Mouse (Mus musculus): ENCODE results near the gene Ibtk.
A peak's percentile ranks its signal among the peaks of the same experiment; 100 is the strongest.
"Not testable (repeated sequence)": the region's sequence is repeated elsewhere in the genome, so short reads cannot be mapped to it uniquely, and the experiment has no call there.

The Ibtk gene

GRCm38 (mm10) chr9:85749142-85749921 is at the start of gene Ibtk:
TSS of gene Ibtk (minus strand) at chr9:85749334.
- peak; percentile 99 for DNase-seq

- DNase-seq: not testable (repeated sequence)
Measured at GRCm38 (mm10) chr9:85791521-85791920, 42.4 kb upstream of the Ibtk start.

DNA sequence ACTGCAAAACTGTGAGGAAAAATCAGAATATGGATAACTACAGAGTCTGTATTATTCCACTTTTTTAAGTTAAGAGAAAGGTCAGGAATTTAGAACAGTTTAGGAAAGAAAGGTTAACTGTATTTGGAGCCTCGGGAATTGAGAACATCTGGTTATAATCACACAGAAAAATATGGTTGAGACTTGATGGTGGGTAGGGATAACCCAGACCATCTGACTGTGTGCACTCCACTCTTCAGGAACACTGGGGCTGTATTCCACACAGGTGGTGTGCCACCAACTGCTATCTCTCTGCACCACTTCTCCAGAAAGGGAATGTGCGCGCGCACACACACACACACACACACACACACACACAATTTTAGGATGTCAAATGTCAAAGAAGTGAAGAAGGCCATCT is 31.1 kb upstream of the Ibtk start:
- DNase-seq: no peak

GRCm38 (mm10) chr9:85779458-85779857 is 30.3 kb upstream of the Ibtk start:
- DNase-seq: peak; percentile 77

- no peak for DNase-seq
Measured at GRCm38 (mm10) chr9:85777544-85777943, 28.4 kb upstream of the Ibtk start.

- no peak for DNase-seq
Measured at GRCm38 (mm10) chr9:85772280-85772679, 23.1 kb upstream of the Ibtk start.

GRCm38 (mm10) chr9:85771454-85771853 is 22.3 kb upstream of the Ibtk start:
- DNase-seq: no peak

GRCm38 (mm10) chr9:85770369-85770768 is 21.2 kb upstream of the Ibtk start:
- DNase-seq: no peak

DNA sequence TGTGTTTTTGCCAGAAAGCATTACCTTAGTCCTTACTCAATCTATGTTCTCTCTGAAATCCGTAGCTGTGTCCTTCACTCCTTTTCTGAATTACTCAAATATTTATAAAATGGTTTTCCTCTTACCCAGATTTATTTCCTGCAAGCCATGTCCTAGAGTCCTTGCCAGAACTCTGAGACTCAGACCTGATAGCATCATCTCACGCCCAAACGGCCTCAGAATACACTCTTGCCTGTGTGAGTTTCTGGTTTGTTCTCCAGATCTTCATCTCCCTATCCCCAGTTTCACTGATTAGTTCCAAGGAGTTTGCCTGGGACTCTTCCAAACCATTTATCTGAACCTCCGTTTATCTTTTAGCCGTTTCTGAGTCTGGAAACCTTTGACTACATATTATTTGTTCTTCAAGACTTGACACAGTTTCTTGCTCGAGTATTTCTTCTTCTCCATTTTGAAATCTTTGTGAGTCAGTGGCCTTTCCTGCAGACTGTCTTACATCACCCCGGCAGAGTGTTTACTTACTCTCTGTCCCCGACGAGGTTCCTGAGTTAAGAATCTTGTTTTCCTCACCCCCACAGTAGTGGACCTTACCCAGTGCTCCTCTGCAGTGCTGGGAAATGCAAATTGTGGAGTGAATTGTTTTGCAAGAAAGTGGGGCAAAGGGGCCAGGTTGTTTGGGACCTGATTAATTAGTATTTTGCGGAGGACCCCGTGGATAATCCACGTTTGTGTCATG is 20.1 kb upstream of the Ibtk start:
- DNase-seq: no peak

GRCm38 (mm10) chr9:85767255-85767654 is 18.1 kb upstream of the Ibtk start:
- DNase-seq: no peak

DNA sequence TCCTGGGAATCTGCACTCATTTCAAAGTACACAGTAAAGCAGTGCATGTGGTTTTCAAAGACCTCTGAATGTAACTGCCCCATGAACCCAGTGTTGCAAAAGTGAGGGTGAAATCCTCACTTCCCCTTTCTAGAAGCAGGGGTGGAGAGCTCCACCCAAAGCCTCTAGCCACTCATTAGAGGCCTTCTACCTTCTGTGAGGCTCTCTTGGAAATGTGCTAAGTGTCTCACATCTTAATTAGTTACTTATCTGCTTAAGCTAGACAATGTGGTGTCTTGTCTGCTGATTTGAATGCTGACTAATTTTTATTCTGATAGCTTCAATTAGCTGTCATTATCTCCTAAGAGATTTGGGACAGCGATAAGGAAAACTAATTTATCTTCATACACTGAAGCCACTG is 13.3 kb upstream of the Ibtk start:
- DNase-seq: no peak

DNA sequence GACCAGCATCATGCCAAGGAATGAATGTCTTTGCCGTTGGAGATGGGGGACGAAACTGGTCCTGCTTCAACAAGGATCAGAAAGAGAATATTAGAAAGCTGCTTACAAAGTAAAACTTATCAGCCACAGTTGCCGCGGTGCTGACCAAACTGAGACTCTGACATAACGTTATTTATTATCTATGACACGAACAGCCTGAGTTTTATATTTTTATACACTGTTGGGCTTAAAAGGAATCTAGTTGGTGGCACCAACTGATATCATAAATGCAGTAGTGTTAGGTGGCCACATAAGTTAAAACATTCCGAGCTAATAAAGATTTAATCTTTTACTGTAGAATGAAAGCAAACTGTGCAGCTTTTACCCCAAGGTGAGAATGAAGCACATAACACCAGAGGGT is 1.7 kb upstream of the Ibtk start:
- DNase-seq: no peak

DNA sequence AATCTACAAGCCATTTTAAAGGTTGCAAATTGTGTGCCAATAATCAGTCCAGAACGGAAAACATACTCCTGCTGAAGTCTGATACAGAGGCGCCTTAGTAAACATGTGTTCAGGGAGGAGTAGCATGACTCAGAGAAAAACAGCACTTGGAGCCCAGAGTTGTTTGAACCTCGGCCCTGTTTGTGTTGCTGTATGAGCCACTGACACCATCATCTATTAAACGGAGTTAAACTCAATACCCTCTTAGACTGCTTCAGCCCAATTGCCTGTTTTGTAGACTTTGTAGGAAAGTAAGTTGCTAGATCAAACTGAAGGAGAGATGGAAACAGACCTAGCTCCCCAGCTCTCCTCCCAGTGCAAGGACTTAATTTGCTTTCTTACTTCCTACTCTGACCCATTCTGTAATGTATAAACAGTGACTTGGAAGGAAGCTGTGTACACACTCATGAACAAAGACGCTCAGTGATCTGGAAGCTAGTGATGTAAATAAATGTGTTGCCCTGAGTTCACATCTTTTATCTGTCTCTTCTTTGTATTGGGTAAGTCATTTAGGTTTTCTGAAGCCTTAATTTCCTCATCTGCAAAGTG is 882 bp upstream of the Ibtk start:
- peak; percentile 40 for DNase-seq

GRCm38 (mm10) chr9:85748204-85749141 is 661 bp downstream of the Ibtk start:
- DNase-seq: peak; percentile 84

DNA sequence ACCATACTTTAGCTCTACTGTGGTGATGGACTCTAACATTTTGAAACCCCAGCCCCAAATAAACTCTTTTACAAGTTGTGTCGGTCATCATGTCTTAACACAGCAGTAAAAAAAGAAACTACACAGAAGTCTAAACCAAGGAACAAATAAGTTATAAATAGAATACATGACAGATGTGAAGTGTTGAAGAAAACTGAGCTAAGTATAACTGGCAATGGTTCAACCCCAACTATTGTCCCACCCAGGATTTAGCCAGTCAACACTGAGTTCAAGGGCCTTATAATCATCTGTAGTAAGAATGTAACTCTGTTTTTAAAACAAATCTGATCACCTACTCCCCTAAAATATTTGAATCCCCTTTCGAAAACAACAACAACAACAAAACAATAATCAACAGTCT is 3.6 kb downstream of the Ibtk start:
- DNase-seq: no peak

GRCm38 (mm10) chr9:85743358-85743757 is 5.8 kb downstream of the Ibtk start:
- peak; percentile 75 for DNase-seq

DNA sequence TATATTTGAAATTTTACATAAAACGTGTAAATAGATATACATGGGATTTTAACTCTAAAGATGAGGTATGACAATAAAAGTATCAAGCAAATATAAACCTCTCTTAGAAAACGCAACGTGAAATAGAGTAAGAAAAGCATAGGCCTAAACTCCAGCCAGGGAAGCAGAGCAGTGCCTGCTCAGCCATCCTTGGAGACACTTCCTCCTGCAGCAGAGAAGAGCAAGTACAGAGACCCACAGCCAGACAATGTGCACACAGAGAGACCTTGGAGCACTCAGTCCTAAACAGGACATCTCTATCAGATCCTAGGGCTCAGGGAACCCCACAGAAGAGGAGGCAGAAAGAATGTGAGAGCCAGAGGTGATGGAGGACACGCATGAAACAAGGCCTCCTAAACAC is 7.0 kb downstream of the Ibtk start:
- DNase-seq: no peak

DNA sequence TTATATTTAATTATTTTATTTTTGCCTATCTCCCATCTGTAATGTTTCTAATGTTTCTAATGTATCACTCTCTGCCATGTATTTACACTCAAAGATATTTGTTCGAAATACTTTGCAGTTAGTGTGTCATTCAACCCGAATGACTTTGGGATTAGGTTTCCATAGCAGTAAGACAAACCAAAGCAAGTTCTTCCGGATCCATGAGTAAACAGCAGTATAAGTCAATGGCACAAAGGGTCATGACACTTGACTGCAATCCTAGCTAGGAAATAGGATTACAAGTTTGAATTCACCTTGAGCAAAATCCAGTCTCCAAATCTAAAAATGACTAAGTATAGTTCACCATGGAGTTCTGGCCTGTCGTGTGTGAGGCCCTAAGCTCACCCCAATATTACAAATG is 9.9 kb downstream of the Ibtk start:
- DNase-seq: no peak

- no peak for DNase-seq
Measured at GRCm38 (mm10) chr9:85734821-85735220, 14.3 kb downstream of the Ibtk start.

GRCm38 (mm10) chr9:85724078-85724477 is 25.1 kb downstream of the Ibtk start:
- DNase-seq: no peak

DNA sequence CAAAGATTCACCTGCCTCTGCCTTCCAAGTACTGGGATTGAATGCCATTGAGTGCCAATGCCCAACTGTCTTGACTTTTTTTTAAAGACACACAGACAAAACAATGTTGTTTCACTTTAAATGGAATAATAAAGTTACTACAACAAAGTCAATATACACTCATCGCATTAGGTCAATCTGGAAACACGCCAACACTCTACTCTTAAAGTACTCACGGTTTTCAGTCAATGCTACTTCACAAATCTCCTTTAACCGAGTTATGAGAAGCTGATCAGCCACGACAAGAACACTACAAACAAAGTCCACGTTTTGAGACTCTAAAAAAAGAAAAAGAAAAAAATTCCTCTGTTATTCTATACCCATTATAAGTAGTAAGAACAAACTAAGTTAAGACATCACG is 31.8 kb downstream of the Ibtk start:
- no peak for DNase-seq

DNA sequence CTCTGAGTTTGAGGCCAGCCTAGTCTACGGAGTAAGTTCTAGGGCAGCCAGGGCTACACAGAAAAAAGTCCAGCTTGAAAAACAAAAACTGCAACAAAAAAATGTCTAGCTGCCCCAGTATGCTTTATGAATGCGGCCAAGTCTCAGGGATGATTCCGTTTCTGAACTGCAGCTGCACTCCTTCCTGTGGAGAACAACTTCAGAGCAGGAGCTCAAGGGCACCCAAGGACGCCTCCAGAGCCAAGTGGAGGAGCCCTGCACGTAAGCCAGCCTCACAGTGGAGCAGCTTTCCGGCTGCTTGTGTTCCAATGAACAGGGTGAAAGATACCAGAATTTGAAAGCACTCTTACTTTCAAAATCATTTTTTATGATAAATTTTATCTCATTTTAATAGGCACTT is 41.8 kb downstream of the Ibtk start:
- no peak for DNase-seq

- no peak for DNase-seq
Measured at GRCm38 (mm10) chr9:85701981-85702380, 47.2 kb downstream of the Ibtk start.
